Mouse (Mus musculus) embryonic fibroblast, embryonic 13.5 days (primary cell): ENCODE results near the gene Gm10491. TPM values are rescaled to one million over a fixed set of nuclear protein-coding genes. Genes with fewer than 3 reads are reported as not detected.
"Not testable (repeated sequence)": the region's sequence is repeated elsewhere in the genome, so short reads cannot be mapped to it uniquely, and the experiment has no call there.

Experiments used
- H3K27ac ChIP-seq: 2 replicates; pipeline ENCODE4 v1.5.1; 2012; ENCODE audit warnings: low read length, control low read depth, inconsistent platforms; ENCODE audit not compliant: insufficient read depth
- H3K4me1 ChIP-seq: 2 replicates; pipeline ENCODE4 v1.6.1; 2011; ENCODE audit warnings: low read length; ENCODE audit not compliant: control insufficient read depth, insufficient read depth
- H3K4me3 ChIP-seq: 2 replicates; pipeline ENCODE4 v1.5.1; 2011; ENCODE audit warnings: mild to moderate bottlenecking, control low read depth, low read length; ENCODE audit not compliant: insufficient read depth
- CTCF ChIP-seq: IDR thresholded peaks from 2 replicates; pipeline ENCODE4 v1.5.1; 2011; ENCODE audit warnings: mild to moderate bottlenecking, control low read depth, low read length, moderate library complexity, borderline replicate concordance; ENCODE audit not compliant: insufficient read depth
- POLR2A ChIP-seq: IDR thresholded peaks from 2 replicates; pipeline ENCODE4 v1.6.1; 2011; ENCODE audit warnings: low read depth, mild to moderate bottlenecking, control low read depth, low read length, moderate library complexity
- polyA plus RNA-seq: library from polyadenylated mRNA; stranded (reverse); fragments of >200 nt; gene quantifications from 2 replicates; pipeline ENCODE4 v1.2.4, GENCODE M21; 2011; ENCODE audit warnings: low read depth; ENCODE audit not compliant: missing spikeins, insufficient read length

Gene Gm10491
- polyA plus RNA-seq, 1 experiment, result not detected

- TF ChIP-seq CTCF (no peak), POLR2A (no peak)
- Histone ChIP-seq H3K4me1 (no peaks in the 10 kb centered on the region), H3K4me3 (no peak overlapping the region), H3K27ac (no peak overlapping the region)
Measured at GRCm38 (mm10) chrX:7922032-7922431, 14.4 kb upstream of the Gm10491 start.

DNA sequence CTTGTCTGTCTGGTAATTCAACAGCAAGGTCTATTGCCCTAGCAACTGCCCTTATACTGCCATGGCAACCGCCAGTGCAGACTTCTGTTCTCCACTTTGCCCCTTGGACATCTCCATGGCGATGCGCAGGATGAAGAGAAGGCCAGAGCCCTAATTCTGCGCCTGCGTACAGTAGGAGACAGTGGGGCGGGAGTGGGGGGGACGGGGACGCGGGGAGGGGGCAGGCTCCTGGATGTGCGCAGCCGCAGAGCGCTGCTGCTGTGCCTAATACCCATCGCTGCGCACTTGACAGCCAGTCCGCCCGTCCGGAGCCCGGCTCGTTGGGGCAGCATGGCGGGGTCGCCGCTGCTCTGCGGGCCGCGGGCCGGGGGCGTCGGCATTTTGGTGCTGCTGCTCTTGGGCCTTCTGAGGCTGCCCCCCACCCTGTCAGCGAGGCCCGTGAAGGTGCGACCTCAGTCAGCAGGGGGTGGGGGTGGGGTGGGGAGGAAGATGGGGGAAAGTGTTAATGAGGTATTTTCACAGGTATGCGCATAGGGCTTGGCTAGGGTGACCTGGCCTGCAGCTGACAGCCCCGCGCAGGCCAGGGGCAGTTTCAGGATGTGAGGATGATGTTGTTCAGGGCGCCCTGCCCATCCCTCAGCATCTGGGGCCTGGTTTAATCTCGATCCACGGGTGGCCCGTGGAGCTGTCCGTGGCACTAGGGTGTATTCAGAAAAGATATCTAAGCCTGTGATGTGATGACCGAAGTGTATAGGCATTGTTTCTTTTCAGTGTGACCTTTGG, 12.2 kb upstream of the Gm10491 start, which contains the start of gene Pcsk1n:
TSS of gene Pcsk1n (plus strand) at position 222 of the 783 bp plus-strand sequence.
- Histone ChIP-seq H3K27ac (no peak within 1 kb of the TSS), H3K4me1 (no peaks in the 10 kb centered on the region), H3K4me3 (no peak within 1 kb of the TSS)
- TF ChIP-seq CTCF, result no peak
- no peak for TF ChIP-seq POLR2A

- H3K4me1 ChIP-seq, H3K4me3 ChIP-seq, H3K27ac ChIP-seq: not testable (repeated sequence)
Measured at GRCm38 (mm10) chrX:7917960-7918359, 10.3 kb upstream of the Gm10491 start.

DNA sequence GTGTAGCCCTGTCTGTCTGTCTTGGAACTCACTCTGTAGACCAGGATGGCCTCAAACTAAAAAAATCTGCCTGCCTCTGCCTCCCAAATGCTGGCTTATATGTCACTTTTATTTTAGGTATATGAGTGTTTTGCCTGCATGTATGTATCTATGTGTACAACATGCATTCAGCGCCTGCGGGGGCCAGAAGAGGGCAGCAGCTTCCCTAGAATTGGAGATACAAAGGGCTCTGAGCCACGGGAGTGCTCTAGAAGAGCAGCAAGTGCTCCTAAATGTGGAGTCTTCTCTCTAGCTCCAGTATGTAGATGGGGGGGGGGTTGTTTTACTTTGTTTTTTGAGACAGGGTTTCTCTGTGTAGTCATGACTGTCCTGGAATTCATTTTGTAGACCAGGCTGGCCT, 8.0 kb upstream of the Gm10491 start:
- H3K27ac ChIP-seq, H3K4me3 ChIP-seq, H3K4me1 ChIP-seq: not testable (repeated sequence)

- H3K4me3 ChIP-seq, result no peak overlapping the region
- H3K4me1 ChIP-seq, result no peaks in the 10 kb centered on the region
- no peak overlapping the region for H3K27ac ChIP-seq
- TF ChIP-seq CTCF, result no peak
- no peak for TF ChIP-seq POLR2A
Measured at GRCm38 (mm10) chrX:7910473-7910872, 2.8 kb upstream of the Gm10491 start.

- not testable (repeated sequence) for H3K4me1 ChIP-seq, H3K4me3 ChIP-seq, H3K27ac ChIP-seq
Measured at GRCm38 (mm10) chrX:7909242-7909641, 1.6 kb upstream of the Gm10491 start, which contains the start of gene Gm10490. Gene Gm10490, plus strand, starts transcription at chrX:7909542.

- Histone ChIP-seq H3K4me1 (no peaks in the 10 kb centered on the region), H3K4me3 (no peak overlapping the region), H3K27ac (no peak overlapping the region)
- no peak for TF ChIP-seq POLR2A
- no peak for TF ChIP-seq CTCF
Measured at GRCm38 (mm10) chrX:7904441-7904840, 3.2 kb downstream of the Gm10491 start.

DNA sequence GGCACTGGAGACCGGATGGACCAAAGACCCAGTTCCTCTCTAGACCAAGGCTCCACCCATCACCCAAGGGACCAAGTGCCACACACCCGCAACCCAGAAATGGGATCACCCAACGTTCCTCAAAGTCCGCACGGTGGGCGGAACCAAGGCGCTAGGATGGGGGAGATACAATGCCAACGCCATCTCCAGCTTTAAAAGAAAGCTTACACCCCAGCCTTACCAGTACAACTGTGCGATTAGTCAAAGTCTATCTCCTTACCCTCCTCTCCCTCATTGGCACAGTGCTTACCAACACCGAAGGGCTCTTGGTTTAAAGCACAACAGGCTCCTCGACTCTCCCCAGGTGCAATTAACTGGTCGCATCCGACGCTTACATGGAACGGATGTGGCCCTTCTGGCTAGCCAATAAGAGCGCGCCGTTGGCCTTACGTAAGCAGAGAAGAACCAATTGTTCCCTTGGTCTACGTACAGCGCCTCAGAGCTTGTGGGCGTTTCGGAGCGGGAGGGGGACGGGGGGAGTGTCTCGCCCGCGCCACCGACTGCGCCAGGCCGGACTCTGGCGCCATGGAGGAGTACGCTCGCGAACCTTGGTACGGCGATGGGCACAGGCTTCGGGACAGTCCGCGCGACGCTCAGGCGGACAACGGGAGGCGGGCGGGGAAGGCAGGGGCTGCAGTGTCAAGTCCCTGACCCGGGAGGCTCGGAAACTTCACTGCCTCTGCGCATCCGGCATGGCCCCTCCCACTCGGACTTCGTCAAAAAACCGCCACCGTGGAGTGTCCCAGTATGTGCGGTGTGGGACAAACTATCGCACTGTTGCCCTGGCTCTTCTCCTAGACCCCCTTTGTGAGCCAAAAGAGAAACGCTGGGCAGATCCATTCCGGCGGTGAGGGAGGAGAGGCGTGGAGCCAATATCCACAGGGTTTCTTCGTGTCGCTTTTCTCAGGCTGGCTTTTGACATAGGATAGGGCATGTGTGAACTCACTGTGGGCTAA, 8.5 kb downstream of the Gm10491 start, which contains the start of the genes Pqbp1 and Timm17b:
TSS of gene Pqbp1 (minus strand) at position 390 of the 995 bp plus-strand sequence.
TSS of gene Timm17b (plus strand) at position 478 of the 995 bp plus-strand sequence.
- TF ChIP-seq CTCF (no peak), POLR2A (peak; percentile 53)
- Histone ChIP-seq H3K4me3 (peak within 1 kb of the TSS; percentile 84), H3K27ac (peak within 1 kb of the TSS; percentile 91), H3K4me1 (no peaks in the 10 kb centered on the region)

- Histone ChIP-seq H3K4me1 (no peaks in the 10 kb centered on the region), H3K27ac (peak overlapping the region; percentile 91; the same call in 1 of the 2 replicates), H3K4me3 (peak overlapping the region; percentile 59)
- TF ChIP-seq POLR2A (no peak), CTCF (no peak)
Measured at GRCm38 (mm10) chrX:7898211-7898610, 9.4 kb downstream of the Gm10491 start.

- no peak for TF ChIP-seq CTCF
- peak; percentile 48 for TF ChIP-seq POLR2A
- 0 out of 2 replicates have a peak, but pooled peaks cover 5% of the 10 kb centered on the region for H3K4me1 ChIP-seq
Measured at GRCm38 (mm10) chrX:7883841-7884567, 23.6 kb downstream of the Gm10491 start, which contains the start of gene Slc35a2. Gene Slc35a2, plus strand, starts transcription at chrX:7884028.

More at GRCm38 (mm10) chrX:7883841-7884567, 23.6 kb downstream of the Gm10491 start, which contains the start of gene Slc35a2:
- peak within 1 kb of the TSS; percentile 69 for H3K27ac ChIP-seq
- peak within 1 kb of the TSS; percentile 80 for H3K4me3 ChIP-seq
